Mouse (Mus musculus) naive thymus-derived CD4-positive, alpha-beta T cell, adult 2 months (primary cell): ENCODE results near the gene Ugt2a2.
"Not testable (repeated sequence)": the region's sequence is repeated elsewhere in the genome, so short reads cannot be mapped to it uniquely, and the experiment has no call there.

Experiments
- DNase-seq: peaks from one replicate; pipeline ENCODE4 v3.0.0-alpha.2; 2011; ENCODE audit warnings: low read depth

Ugt2a2 gene

GRCm38 (mm10) chr5:87482160-87482559 is at the start of gene Ugt2a2:
TSS of gene Ugt2a2 (minus strand) at chr5:87482260.
- no peak for DNase-seq

DNA sequence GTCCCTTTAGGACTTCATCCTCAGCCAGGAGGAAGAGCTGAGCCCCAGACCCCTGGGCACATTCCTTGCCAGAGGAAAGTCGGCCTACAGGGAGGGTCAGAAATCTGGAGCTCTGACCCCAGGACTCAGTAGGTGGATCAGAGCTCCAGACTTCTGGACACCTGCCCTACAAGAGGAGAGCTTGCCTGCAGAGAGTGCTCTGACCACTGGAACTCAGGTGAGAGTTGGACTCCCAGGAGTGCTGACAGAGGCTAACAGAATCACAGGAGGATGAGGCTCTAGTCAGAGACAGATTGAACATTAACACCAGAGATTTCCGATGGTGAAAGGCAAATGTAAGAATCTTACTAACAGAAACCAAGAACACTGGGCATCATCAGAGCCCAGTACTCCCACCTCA is 41.5 kb upstream of the Ugt2a2 start:
- not testable (repeated sequence) for DNase-seq

GRCm38 (mm10) chr5:87505776-87506458 is 23.9 kb upstream of the Ugt2a2 start:
- DNase-seq: no peak

DNA sequence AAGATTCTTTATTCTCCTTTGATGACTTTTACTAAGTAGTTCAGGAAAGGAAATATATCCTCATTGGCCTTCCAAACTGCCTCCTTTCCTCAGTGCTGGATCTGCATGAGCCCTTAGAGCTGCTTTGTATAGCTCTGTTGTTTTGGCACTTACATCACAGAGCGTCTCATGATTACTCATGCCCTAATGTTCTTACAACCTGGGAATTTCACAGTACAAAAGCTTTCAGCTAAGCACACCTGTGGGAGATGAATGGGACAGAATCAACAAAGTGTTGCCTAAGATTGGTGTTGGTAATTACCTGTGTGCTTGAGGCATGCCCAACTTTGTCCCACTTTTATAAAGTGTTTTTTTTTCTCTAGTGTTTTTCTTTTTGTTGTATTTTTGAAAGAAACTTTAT is 20.6 kb upstream of the Ugt2a2 start:
- DNase-seq: no peak

- DNase-seq: no peak
Observed at GRCm38 (mm10) chr5:87499341-87499740, 17.3 kb upstream of the Ugt2a2 start.

DNA sequence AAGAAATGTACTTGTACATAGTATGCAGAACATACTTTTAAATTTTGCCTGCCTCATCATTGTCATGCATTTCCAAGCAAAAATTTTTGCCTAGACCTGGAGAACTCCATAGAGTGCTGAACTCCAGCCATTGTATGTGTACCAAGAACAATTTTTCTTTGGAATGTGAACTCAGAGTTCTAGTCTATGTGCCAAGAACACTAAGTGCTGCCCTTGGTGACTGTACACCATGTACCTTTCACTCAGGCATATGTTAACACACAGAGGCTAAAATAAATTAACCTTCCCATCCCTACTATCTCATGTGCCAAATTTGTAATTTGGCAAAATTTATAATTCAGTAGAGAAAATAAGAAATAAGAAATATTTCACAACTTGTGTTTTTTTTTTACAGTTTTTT is 16.9 kb upstream of the Ugt2a2 start:
- no peak for DNase-seq

- no peak for DNase-seq
Observed at GRCm38 (mm10) chr5:87490771-87491170, 8.7 kb upstream of the Ugt2a2 start, which contains the start of gene Ugt2a1. TSS of gene Ugt2a1 (minus strand) at chr5:87490871.

- not testable (repeated sequence) for DNase-seq
Observed at GRCm38 (mm10) chr5:87486706-87487105, 4.6 kb upstream of the Ugt2a2 start, which contains the start of gene Gm43638. TSS of gene Gm43638 (minus strand) at chr5:87486806.

DNA sequence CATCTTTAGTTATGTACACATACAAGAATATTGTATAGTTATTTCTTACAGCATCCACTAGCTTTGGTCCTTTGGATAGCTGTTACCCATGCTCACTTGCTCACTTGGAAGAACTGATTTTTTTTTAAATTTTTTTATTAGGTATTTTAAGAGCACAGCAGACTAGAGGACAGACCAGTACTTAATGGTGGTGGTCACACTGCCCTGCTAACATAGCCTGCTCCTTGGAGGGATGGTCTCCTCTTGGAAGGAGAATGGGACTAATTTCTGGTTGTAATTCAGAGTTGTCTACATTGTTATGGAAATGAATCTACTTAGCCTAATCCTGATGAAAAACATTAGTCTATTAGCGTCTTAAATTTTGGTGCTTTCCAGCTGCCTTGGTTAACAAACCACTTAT is 23.2 kb downstream of the Ugt2a2 start:
- no peak for DNase-seq

GRCm38 (mm10) chr5:87457701-87458100 is 24.4 kb downstream of the Ugt2a2 start:
- DNase-seq: no peak

- DNase-seq: no peak
Observed at GRCm38 (mm10) chr5:87456216-87456850, 25.7 kb downstream of the Ugt2a2 start.

- no peak for DNase-seq
Observed at GRCm38 (mm10) chr5:87455519-87455918, 26.5 kb downstream of the Ugt2a2 start.

DNA sequence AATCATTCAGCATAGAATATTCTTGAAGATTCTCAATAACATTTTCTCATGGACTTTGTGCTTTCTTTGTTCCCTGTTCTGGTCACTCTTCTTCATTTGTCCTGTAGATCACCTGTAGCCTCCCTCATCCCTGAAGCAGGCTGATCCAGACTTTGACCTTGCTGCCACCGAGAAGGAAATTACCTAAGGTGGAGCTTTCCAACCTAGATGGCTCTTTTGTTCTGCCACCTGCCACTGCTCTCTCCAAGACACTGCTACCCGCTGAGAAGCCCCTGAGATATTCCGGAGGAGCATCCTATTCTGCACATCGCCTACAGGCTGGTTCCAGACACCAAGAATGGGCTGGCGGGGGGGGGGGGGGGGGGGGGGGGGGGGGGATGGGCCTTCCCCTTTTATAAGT is 29.5 kb downstream of the Ugt2a2 start:
- not testable (repeated sequence) for DNase-seq

DNA sequence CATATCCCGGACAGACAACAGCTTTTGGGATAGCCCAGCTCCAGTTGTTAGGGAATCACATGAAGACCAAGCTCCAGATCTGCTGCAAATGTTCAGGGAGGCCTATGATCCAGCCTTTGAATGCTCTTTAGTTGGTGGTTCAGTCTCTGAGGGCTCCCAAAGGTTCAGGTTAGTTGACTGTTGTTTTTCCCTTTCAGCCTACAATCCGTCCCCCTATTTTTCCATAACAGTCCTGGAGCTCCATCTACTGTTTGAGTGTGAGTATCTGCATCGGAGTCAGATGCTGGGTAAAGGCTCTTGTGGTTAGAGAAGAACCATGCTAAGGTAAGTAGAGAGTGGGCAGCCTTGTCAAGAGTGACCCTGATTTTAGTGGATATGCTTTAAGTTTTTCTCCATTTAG is 45.8 kb downstream of the Ugt2a2 start:
- no peak for DNase-seq

DNA sequence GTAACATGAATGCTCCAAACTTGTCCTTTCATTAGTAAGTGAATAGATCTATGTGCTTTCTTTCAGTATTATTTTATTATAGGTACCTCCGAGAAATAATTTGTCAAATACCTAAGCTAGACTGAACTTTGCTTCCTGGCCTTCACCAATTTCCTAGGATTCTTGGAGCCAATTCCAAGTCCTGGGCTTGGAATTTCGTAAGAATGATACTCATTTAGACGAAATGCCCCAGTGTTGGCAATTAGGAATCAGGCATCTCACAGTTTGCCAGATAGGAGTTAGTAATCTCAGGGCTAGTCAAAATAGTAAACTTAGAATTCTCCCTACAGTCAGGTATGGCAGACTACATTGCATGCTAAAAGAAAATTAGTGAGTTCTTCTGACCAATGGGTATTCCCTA is 56.4 kb downstream of the Ugt2a2 start:
- no peak for DNase-seq

DNA sequence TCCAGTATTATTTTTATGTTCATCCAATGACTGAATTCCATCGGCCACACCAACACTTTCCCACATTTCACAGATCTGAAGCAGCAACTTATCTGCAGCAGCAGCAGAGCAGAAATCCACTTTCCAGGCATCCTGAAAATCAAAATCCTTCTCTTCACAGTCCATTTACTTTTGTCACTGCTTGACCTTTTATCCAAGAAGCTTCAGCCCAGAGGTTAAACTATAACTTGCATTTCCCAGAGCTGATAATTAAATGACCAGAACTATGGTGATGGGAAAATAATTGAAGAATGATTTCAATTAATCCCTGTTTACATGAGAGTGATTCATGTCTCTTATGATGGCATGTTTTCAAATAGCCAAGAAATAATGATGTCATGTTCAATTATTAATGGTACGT is 58.0 kb downstream of the Ugt2a2 start, which contains the start of gene Ugt2b38:
Ugt2b38 (minus strand) TSS at position 163 of the 400 bp plus-strand sequence.
- DNase-seq: not testable (repeated sequence)
